8 mouse cellular contexts compared by ENCODE assay signal in genomic region chr11:77625061-77625855, GRCm38 (mm10). TPM values are rescaled to one million over a fixed set of nuclear protein-coding genes. Genes with fewer than 3 reads are reported as not detected.
A peak's percentile ranks its signal among the peaks of the same experiment; 100 is the strongest.
DNase-seq lines count a peak whose midpoint lies in the region; ATAC-seq and TF ChIP-seq lines count a peak whose summit lies in the region.

No protein-coding gene starts in this region.

- H3K36me3 ChIP-seq in kidney, embryonic 14.5 days (ENCODE audit: control insufficient read depth, insufficient read depth, low read length) = no peaks in the 10 kb centered on the region
- no peaks in the 10 kb centered on the region for H3K36me3 ChIP-seq in heart, embryonic 12.5 days
- H3K36me3 ChIP-seq in liver, postnatal 0 days (replicated peaks; ENCODE audit: insufficient read depth, low read length) = no peaks in the 10 kb centered on the region
- no peaks in the 10 kb centered on the region for H3K36me3 ChIP-seq in neural tube, embryonic 13.5 days

- TF ChIP-seq EP300 in liver, postnatal 0 days (IDR thresholded peaks at IDR 0.05; ENCODE audit: low read depth) = no peak

- peak overlapping the region; percentile 31 for H3K4me3 ChIP-seq in kidney, embryonic 14.5 days (ENCODE audit: low read length)
- H3K4me3 ChIP-seq in heart, embryonic 12.5 days = peak overlapping the region; percentile 42
- H3K4me3 ChIP-seq in liver, postnatal 0 days (ENCODE audit: low read depth, low read length) = peak overlapping the region; percentile 39
- H3K4me3 ChIP-seq in neural tube, embryonic 13.5 days = peak overlapping the region; percentile 37

- no peak for TF ChIP-seq CTCF in liver, postnatal 0 days (IDR thresholded peaks at IDR 0.05; ENCODE audit: low read depth)

- H3K4me2 ChIP-seq in kidney, embryonic 14.5 days (replicated peaks; ENCODE audit: low read depth, low read length) = peak overlapping the region; percentile 62
- H3K4me2 ChIP-seq in heart, embryonic 12.5 days = peak overlapping the region; percentile 90
- H3K4me2 ChIP-seq in liver, postnatal 0 days (ENCODE audit: low read depth, low read length) = peak overlapping the region; percentile 75
- H3K4me2 ChIP-seq in neural tube, embryonic 13.5 days = peak overlapping the region; percentile 73

- DNase-seq in kidney, adult 11 months = no peak
- DNase-seq in embryo, embryonic 10.5 days (ENCODE audit: low spot score) = peak; percentile 76
- DNase-seq in layer of hippocampus, adult 11-12 months (ENCODE audit: low spot score) = peak; percentile 77
- DNase-seq in liver, postnatal 0 days = peak; percentile 40
- no peak for DNase-seq in adipocyte (ENCODE audit: low spot score)

- 14% methylated on average over 11 of the region's 11 CpGs for WGBS in kidney, embryonic 14.5 days
- WGBS in heart, embryonic 12.5 days = 16% methylated on average over 11 of the region's 11 CpGs
- 15% methylated on average over 11 of the region's 11 CpGs for WGBS in liver, postnatal 0 days (ENCODE audit: insufficient replicate concordance)
- 5% methylated on average over 11 of the region's 11 CpGs for WGBS in neural tube, embryonic 13.5 days

- no peaks in the 10 kb centered on the region for H3K27me3 ChIP-seq in kidney, embryonic 14.5 days (ENCODE audit: control insufficient read depth, insufficient read depth, low read length)
- no peaks in the 10 kb centered on the region for H3K27me3 ChIP-seq in heart, embryonic 12.5 days (replicated peaks)
- peaks cover 5% of the 10 kb centered on the region; the same call in 1 of the 2 replicates for H3K27me3 ChIP-seq in liver, postnatal 0 days (ENCODE audit: insufficient read depth, low read length)
- H3K27me3 ChIP-seq in neural tube, embryonic 13.5 days = 0 out of 2 replicates have a peak, but pooled peaks cover 5% of the 10 kb centered on the region

- H3K9ac ChIP-seq in kidney, embryonic 14.5 days (ENCODE audit: low read depth, low read length) = no peak overlapping the region
- peak overlapping the region; percentile 60 for H3K9ac ChIP-seq in heart, embryonic 12.5 days
- H3K9ac ChIP-seq in liver, postnatal 0 days (replicated peaks) = peak overlapping the region; percentile 2; the same call in 1 of the 2 replicates
- H3K9ac ChIP-seq in neural tube, embryonic 13.5 days = peak overlapping the region; percentile 57

- H3K9me3 ChIP-seq in kidney, embryonic 14.5 days (ENCODE audit: control insufficient read depth, low read length) = no peaks in the 10 kb centered on the region
- H3K9me3 ChIP-seq in heart, embryonic 12.5 days (replicated peaks) = no peaks in the 10 kb centered on the region
- no peaks in the 10 kb centered on the region for H3K9me3 ChIP-seq in liver, postnatal 0 days (ENCODE audit: low read length)
- H3K9me3 ChIP-seq in neural tube, embryonic 13.5 days = no peaks in the 10 kb centered on the region

- no peak for ATAC-seq in kidney, embryonic 14.5 days (ENCODE audit: low FRiP score, low TSS enrichment)
- ATAC-seq in heart, embryonic 12.5 days (ENCODE audit: insufficient number of reproducible peaks, low FRiP score) = no peak
- ATAC-seq in liver, postnatal 0 days = no peak
- peak; percentile 73 for ATAC-seq in neural tube, embryonic 13.5 days (ENCODE audit: low read depth)

- peaks cover 13% of the 10 kb centered on the region; the same call in 1 of the 2 replicates for H3K4me1 ChIP-seq in kidney, embryonic 14.5 days (ENCODE audit: control insufficient read depth, insufficient read depth, low read length)
- peaks cover 22% of the 10 kb centered on the region for H3K4me1 ChIP-seq in heart, embryonic 12.5 days (replicated peaks)
- H3K4me1 ChIP-seq in liver, postnatal 0 days (ENCODE audit: insufficient read depth) = peaks cover 21% of the 10 kb centered on the region
- H3K4me1 ChIP-seq in neural tube, embryonic 13.5 days (replicated peaks) = peaks cover 29% of the 10 kb centered on the region

- H3K27ac ChIP-seq in kidney, embryonic 14.5 days (ENCODE audit: low read depth, low read length) = no peak overlapping the region
- no peak overlapping the region for H3K27ac ChIP-seq in heart, embryonic 12.5 days (ENCODE audit: poor library complexity, severe bottlenecking)
- no peak overlapping the region for H3K27ac ChIP-seq in liver, postnatal 0 days (ENCODE audit: low read depth)
- H3K27ac ChIP-seq in neural tube, embryonic 13.5 days (replicated peaks) = peak overlapping the region; percentile 74

RNA-seq across cellular contexts. Expression of gene Taok1, which starts 17.6 kb away (rescaled TPM):
- polyA plus RNA-seq in kidney, embryonic 14.5 days (2014; fragmentation: Nextera tagmentation; extraction: Ambion mirVana) = 21.4 and 23.7 TPM in 2 replicates
- polyA plus RNA-seq in heart, embryonic 12.5 days (2016; fragmentation: Nextera tagmentation; extraction: Ambion mirVana) = 15.6 and 18.0 TPM in 2 replicates
- 4.8 and 5.0 TPM in 2 replicates for polyA plus RNA-seq in liver, postnatal 0 days (2015; fragmentation: Nextera tagmentation; extraction: Ambion mirVana)
- polyA plus RNA-seq in neural tube, embryonic 13.5 days (2015; fragmentation: Nextera tagmentation; extraction: Ambion mirVana) = 18.3 and 18.8 TPM in 2 replicates

Comparison
In these comparisons a context has a peak if more than half of its experiments do, and no peak if none do; other contexts are left out.
1. DNase-seq: peak in embryo, embryonic 10.5 days (single experiment), layer of hippocampus, adult 11-12 months (single experiment) and liver, postnatal 0 days (single experiment); none in kidney, adult 11 months (single experiment) and adipocyte (single experiment).
2. Peak in every context shown above with its lines, with median percentiles within 50 percentile points of each other: H3K4me2 ChIP-seq and H3K4me3 ChIP-seq.